Mouse (Mus musculus): ENCODE data around the gene Nrd1. TPM values are rescaled to one million over a fixed set of nuclear protein-coding genes. Genes with fewer than 3 reads are reported as not detected.

Nrd1 gene
- 25.0 and 28.4 TPM in 2 replicates for polyA plus RNA-seq (2012; rRNA removed)

- DNase-seq (ENCODE audit: low read depth, low spot score), result peak; percentile 99
- under 1% methylated on average over 58 of the region's 58 CpGs for WGBS
Observed at GRCm38 (mm10) chr4:108999999-109000950, at the start of gene Nrd1. Gene Nrd1 (plus strand): TSS chr4:109000655.

- 84% methylated on average over 4 of the region's 4 CpGs for WGBS
- no peak for DNase-seq (ENCODE audit: low read depth, low spot score)
Observed at GRCm38 (mm10) chr4:108951663-108952062, 48.8 kb upstream of the Nrd1 start.

- WGBS, result 89% methylated on average over 3 of the region's 3 CpGs
- no peak for DNase-seq (ENCODE audit: low read depth, low spot score)
Observed at GRCm38 (mm10) chr4:108959696-108960095, 40.8 kb upstream of the Nrd1 start.

- WGBS, result 87% methylated on average over 4 of the region's 4 CpGs
- no peak for DNase-seq (ENCODE audit: low read depth, low spot score)
Observed at GRCm38 (mm10) chr4:108960619-108961460, 39.6 kb upstream of the Nrd1 start.

- no peak for DNase-seq (ENCODE audit: low read depth, low spot score)
- WGBS, result 82% methylated on average over 6 of the region's 6 CpGs
Observed at GRCm38 (mm10) chr4:108963017-108963416, 37.4 kb upstream of the Nrd1 start.

GRCm38 (mm10) chr4:108969517-108969916 lies 30.9 kb upstream of the Nrd1 start:
- WGBS, result 54% methylated on average over 3 of the region's 3 CpGs
- no peak for DNase-seq (ENCODE audit: low read depth, low spot score)

- DNase-seq (ENCODE audit: low read depth, low spot score), result no peak
- 62% methylated on average over 5 of the region's 5 CpGs for WGBS
Observed at GRCm38 (mm10) chr4:108971054-108971453, 29.4 kb upstream of the Nrd1 start.

- DNase-seq (ENCODE audit: low read depth, low spot score), result no peak
- WGBS, result 37% methylated on average over 6 of the region's 6 CpGs
Observed at GRCm38 (mm10) chr4:108976458-108977071, 23.9 kb upstream of the Nrd1 start.

GRCm38 (mm10) chr4:108986833-108987472 lies 13.5 kb upstream of the Nrd1 start:
- 74% methylated on average over 1 of the region's 1 CpGs for WGBS
- DNase-seq (ENCODE audit: low read depth, low spot score), result no peak

- no peak for DNase-seq (ENCODE audit: low read depth, low spot score)
- 73% methylated on average over 4 of the region's 4 CpGs for WGBS
Observed at GRCm38 (mm10) chr4:108987473-108987842, 13.0 kb upstream of the Nrd1 start.

- DNase-seq (ENCODE audit: low read depth, low spot score), result no peak
- 63% methylated on average over 2 of the region's 2 CpGs for WGBS
Observed at GRCm38 (mm10) chr4:108989430-108989829, 11.0 kb upstream of the Nrd1 start.

- no peak for DNase-seq (ENCODE audit: low read depth, low spot score)
Observed at GRCm38 (mm10) chr4:108990032-108990431, 10.4 kb upstream of the Nrd1 start.

- no peak for DNase-seq (ENCODE audit: low read depth, low spot score)
- WGBS, result 93% methylated on average over 6 of the region's 6 CpGs
Observed at GRCm38 (mm10) chr4:108990571-108990970, 9.9 kb upstream of the Nrd1 start.

GRCm38 (mm10) chr4:108991811-108992210 lies 8.6 kb upstream of the Nrd1 start:
- no peak for DNase-seq (ENCODE audit: low read depth, low spot score)

GRCm38 (mm10) chr4:108992978-108993377 lies 7.5 kb upstream of the Nrd1 start:
- 19% methylated on average over 2 of the region's 2 CpGs for WGBS
- DNase-seq (ENCODE audit: low read depth, low spot score), result peak; percentile 83

GRCm38 (mm10) chr4:109000961-109001360 lies 506 bp downstream of the Nrd1 start:
- no peak for DNase-seq (ENCODE audit: low read depth, low spot score)
- WGBS, result under 1% methylated on average over 18 of the region's 18 CpGs

- WGBS, result 76% methylated on average over 1 of the region's 1 CpGs
- DNase-seq (ENCODE audit: low read depth, low spot score), result no peak
Observed at GRCm38 (mm10) chr4:109008046-109008445, 7.6 kb downstream of the Nrd1 start.

- DNase-seq (ENCODE audit: low read depth, low spot score), result no peak
- 84% methylated on average over 4 of the region's 4 CpGs for WGBS
Observed at GRCm38 (mm10) chr4:109014091-109014490, 13.6 kb downstream of the Nrd1 start.

GRCm38 (mm10) chr4:109017441-109017840 lies 17.0 kb downstream of the Nrd1 start:
- WGBS, result 36% methylated on average over 7 of the region's 7 CpGs

GRCm38 (mm10) chr4:109019301-109019700 lies 18.8 kb downstream of the Nrd1 start:
- 73% methylated on average over 4 of the region's 4 CpGs for WGBS
- no peak for DNase-seq (ENCODE audit: low read depth, low spot score)

More at GRCm38 (mm10) chr4:109017441-109017840, 17.0 kb downstream of the Nrd1 start:
- no peak for DNase-seq (ENCODE audit: low read depth, low spot score)

Data from large intestine, adult 2 months (tissue).